Mouse (Mus musculus) bone marrow, adult 2 months (tissue): ENCODE results near the gene Hyal1.
"Not testable (repeated sequence)": the region's sequence is repeated elsewhere in the genome, so short reads cannot be mapped to it uniquely, and the experiment has no call there.

Experiments used
- CTCF ChIP-seq: fragments of 200-500 bp; IDR thresholded peaks from 2 replicates; pipeline ENCODE4 v1.5.1; 2011; ENCODE audit warnings: low read length, control low read depth; ENCODE audit not compliant: control insufficient read depth, insufficient read depth
- POLR2A ChIP-seq: fragments of 200-500 bp; IDR thresholded peaks from 2 replicates; pipeline ENCODE4 v1.6.1; 2011; ENCODE audit warnings: low read depth, mild to moderate bottlenecking, control low read depth, low read length, borderline replicate concordance; ENCODE audit not compliant: control insufficient read depth

DNA sequence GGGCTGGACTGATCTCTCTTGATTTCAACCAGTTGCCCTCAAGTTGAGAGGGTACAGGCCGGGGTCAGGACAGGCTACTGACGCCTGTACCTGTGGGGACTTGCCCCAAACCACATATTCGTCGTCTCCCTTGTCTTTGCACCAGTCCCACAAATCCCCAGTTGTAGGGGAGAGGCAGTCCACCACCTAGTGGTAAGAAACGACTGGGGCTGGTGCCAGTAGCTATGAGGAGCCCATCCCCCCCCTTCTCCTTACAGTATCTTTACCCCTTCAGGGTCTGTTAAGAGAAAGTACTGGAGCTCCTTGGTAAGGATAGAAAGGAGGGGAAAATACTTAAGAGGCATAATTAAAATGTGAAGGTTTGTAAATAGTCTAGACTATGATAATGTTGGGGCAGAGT lies 11.2 kb upstream of the Hyal1 start:
- TF ChIP-seq CTCF, POLR2A: not testable (repeated sequence)
